In the genomic region with DNA sequence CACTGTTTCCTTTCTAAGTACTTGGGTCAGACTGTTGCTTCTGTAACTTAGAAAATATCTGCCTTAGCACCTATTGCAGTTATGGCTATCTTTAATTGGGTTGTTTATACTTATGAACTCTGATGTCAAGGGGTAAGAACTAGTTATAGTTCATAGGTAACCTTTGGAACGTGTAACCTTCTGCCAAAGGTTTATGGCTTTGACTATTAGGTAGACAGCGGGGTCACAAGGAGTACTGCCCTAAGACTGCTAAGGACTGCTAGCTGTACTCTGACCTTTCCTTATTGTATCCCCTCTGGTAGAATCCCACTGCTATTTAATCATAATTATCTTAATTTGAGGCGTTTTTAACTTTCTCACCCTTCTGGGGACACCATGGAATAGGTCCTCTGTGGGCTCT, we compare ENCODE assay signal across 23 mouse cellular contexts.
"Had no signal": no experiment of that assay in that cellular context is flagged by ENCODE, and none has a peak within 500 bp of the region (broad histone marks: within the 10 kb centered on the region; RNA-seq: fewer than 3 reads in every experiment).

No protein-coding gene starts in this region.

- H3K27ac ChIP-seq: heart, embryonic 10.5 days; hindbrain, embryonic 10.5 days; hindbrain, embryonic 12.5 days; hindbrain, embryonic 14.5 days; kidney, embryonic 15.5 days; kidney, postnatal 0 days; limb, embryonic 13.5 days; limb, embryonic 15.5 days; liver, embryonic 12.5 days; liver, embryonic 14.5 days had no signal

- H3K9me3 ChIP-seq: heart, embryonic 10.5 days; heart, embryonic 12.5 days; hindbrain, embryonic 10.5 days; hindbrain, embryonic 12.5 days; kidney, embryonic 15.5 days; limb, embryonic 13.5 days; limb, embryonic 15.5 days had no signal

- H3K36me3 ChIP-seq: heart, embryonic 10.5 days; heart, embryonic 12.5 days; hindbrain, embryonic 10.5 days; hindbrain, embryonic 12.5 days; kidney, embryonic 15.5 days; limb, embryonic 13.5 days; limb, embryonic 15.5 days; liver, embryonic 12.5 days had no signal

- H3K4me2 ChIP-seq: heart, embryonic 12.5 days; hindbrain, embryonic 12.5 days; hindbrain, embryonic 14.5 days; kidney, embryonic 15.5 days; limb, embryonic 13.5 days; limb, embryonic 15.5 days; liver, embryonic 12.5 days had no signal

- DNase-seq: gastrocnemius, postnatal 25 days; heart, adult 18-20 months; heart, postnatal 10 days; heart, postnatal 4 days; kidney, adult 18-20 months; kidney, postnatal 14 days; kidney, postnatal 36 days; layer of hippocampus, adult 9-11 months; layer of hippocampus, postnatal 36 days; left cerebral cortex, postnatal 4 days had no signal

- H3K9ac ChIP-seq: heart, embryonic 12.5 days; hindbrain, embryonic 12.5 days; hindbrain, embryonic 14.5 days; kidney, embryonic 15.5 days; limb, embryonic 13.5 days; limb, embryonic 15.5 days; liver, embryonic 12.5 days; liver, embryonic 14.5 days had no signal

- H3K4me1 ChIP-seq: heart, embryonic 10.5 days; heart, embryonic 12.5 days; hindbrain, embryonic 10.5 days; hindbrain, embryonic 12.5 days; kidney, embryonic 15.5 days; limb, embryonic 15.5 days; liver, embryonic 12.5 days had no signal

- ATAC-seq: hindbrain, embryonic 16.5 days; inflammation-experienced regulatory T-cells, adult 6 months; liver, embryonic 12.5 days had no signal

- H3K27me3 ChIP-seq: heart, embryonic 12.5 days; hindbrain, embryonic 12.5 days; kidney, embryonic 15.5 days; limb, embryonic 13.5 days; limb, embryonic 15.5 days; liver, embryonic 12.5 days had no signal

- H3K4me3 ChIP-seq: heart, embryonic 10.5 days; heart, embryonic 12.5 days; hindbrain, embryonic 10.5 days; hindbrain, embryonic 12.5 days; kidney, embryonic 15.5 days; limb, embryonic 13.5 days; limb, embryonic 15.5 days; liver, embryonic 12.5 days had no signal
